Mouse (Mus musculus) mouse trophoblast stem cell (cell line): ENCODE measurements around the gene B230307C23Rik.
"Not testable (repeated sequence)": the region's sequence is repeated elsewhere in the genome, so short reads cannot be mapped to it uniquely, and the experiment has no call there.

ENCODE experiments used
- in situ Hi-C, 2 experiments: fragments of 300-500 bp; cut with MseI, MboI; formaldehyde crosslinking; loops; 2 replicates in 1 of 2; 3 replicates in 1 of 2; pipeline ENCODE4 v1.15.1; 2025

B230307C23Rik gene

DNA sequence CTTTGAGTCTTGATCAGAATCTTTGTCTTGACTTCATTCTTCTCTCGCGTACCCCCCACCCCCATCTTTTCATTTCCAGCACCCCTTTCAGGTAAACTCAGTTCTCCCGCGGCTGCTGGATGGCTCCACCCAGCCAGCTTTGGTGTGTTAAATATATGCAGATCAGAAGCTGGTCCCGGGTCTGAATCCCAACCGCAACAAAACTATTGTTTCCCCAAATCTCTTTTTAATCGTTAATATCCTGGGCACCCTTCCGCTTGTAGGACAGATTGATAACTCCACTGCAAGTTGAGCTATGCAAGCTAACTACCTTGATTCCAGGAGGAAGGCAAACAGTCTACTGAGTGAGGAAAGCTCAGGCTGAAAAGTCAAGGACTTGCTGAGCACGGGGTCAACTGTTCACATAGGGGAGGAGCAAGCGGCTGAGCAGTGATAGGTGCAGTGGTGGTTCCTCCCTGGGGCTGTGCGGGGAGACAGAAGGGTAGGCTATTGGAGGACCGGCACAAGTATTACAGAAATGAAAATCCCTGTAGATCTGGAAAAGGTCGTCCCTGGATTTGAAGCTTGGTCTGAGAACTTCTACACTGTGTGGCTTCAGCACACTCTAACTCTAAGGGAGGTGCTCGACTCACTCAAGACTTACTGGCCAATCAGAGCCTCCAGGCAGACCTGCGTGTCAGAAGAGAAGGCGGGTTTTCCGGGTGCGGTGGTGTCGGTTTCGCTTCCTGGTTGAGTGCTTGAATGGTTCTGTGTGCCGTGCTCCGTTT, at the start of gene B230307C23Rik:
B230307C23Rik (plus strand) TSS at position 700 of the 767 bp plus-strand sequence.
- in situ Hi-C loops = no loop called here

- in situ Hi-C loops = no loop called here
Observed at GRCm38 (mm10) chr16:97948836-97949235, 48.3 kb upstream of the B230307C23Rik start.

DNA sequence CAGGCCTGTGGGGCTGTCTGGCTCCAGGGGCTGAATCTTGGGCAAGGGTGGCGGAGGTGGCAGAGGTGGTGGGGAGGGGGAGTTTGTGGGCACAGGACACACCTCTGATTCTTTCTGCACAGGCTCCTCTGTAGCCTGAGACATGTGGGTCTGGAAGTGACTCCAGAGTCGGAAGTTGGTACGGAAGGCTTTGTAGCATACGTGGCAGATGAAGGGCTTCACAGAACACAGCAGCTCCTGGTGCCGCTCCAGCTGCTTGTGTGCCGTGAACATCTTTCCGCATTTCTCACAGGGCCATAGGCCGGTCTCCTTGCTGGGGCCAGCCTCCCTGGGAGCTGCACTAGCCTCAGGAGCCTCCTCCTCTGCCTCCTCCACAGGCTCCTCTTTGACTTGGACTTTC, 47.1 kb upstream of the B230307C23Rik start:
- in situ Hi-C loops = no loop called here

GRCm38 (mm10) chr16:97952371-97952770, 44.7 kb upstream of the B230307C23Rik start:
- in situ Hi-C loops = no loop called here

DNA sequence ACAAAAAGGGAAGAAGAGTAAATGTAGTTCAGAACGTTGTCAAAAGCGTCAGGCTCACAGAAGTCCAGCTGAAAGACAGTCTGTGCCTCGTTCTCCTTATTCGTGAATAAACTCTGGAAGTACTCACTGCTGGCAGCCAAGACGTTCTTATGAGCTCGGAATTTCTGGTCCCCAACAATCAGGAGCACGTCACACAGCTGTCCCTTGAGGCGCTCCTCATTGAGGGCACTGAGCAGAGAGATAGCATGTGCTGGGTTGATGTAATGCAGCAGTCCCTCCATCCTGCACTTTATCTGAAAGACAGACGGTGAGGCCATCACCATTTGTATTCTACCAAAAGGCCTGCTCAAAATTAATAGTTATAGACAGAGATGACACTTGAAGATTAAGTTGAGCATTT, 44.3 kb upstream of the B230307C23Rik start:
- in situ Hi-C loops = no loop called here

- in situ Hi-C loops = no loop called here
Observed at GRCm38 (mm10) chr16:97953300-97953699, 43.8 kb upstream of the B230307C23Rik start.

- in situ Hi-C loops = no loop called here
Observed at GRCm38 (mm10) chr16:97956011-97956410, 41.1 kb upstream of the B230307C23Rik start.

DNA sequence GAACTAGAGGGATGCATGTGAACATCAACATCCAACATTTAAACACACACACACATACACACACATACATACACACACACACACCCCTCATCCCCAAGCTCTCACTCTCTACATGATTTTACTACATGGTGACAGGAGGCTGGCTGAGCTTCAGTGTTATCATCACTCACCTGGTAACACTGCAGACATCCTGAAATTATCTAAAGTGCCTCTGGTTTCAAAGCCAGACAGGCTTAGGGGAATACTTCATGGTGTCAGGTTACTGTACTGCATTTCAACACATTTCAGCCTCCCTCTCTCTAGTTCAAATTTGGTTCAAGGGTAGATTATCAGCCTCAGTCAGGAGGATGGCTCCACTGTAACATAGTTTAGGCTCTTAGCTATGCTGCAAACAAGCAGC, 39.5 kb upstream of the B230307C23Rik start:
- in situ Hi-C loops = no loop called here

DNA sequence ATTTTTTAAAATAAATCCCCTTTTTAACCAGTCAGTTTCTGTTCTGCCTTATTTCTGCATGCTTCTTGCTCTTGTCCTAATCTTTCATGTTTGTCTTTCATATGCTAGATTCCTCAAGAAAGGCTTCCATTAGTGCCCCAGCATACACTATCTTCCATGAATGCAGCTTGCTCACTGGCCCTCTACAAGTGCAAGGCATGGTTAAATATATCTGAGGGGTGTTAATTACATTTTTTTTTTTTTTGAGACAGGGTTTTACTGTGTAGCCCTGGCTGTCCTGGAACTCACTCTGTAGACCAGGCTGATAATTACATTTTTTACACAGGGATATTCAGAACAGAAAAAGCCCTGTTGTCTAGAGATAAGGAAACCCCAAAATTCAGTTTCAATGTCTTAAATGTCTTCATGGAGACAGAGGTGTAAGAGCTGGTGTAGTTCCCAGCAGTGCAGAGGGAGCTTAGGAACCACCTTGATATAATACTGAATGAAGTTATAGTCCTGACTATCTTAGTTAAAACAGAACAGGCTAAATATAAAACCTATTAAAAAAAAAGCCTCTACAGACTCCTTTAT, 38.6 kb upstream of the B230307C23Rik start:
- in situ Hi-C loops = no loop called here

- in situ Hi-C loops = no loop called here
Observed at GRCm38 (mm10) chr16:97960348-97960747, 36.8 kb upstream of the B230307C23Rik start.

DNA sequence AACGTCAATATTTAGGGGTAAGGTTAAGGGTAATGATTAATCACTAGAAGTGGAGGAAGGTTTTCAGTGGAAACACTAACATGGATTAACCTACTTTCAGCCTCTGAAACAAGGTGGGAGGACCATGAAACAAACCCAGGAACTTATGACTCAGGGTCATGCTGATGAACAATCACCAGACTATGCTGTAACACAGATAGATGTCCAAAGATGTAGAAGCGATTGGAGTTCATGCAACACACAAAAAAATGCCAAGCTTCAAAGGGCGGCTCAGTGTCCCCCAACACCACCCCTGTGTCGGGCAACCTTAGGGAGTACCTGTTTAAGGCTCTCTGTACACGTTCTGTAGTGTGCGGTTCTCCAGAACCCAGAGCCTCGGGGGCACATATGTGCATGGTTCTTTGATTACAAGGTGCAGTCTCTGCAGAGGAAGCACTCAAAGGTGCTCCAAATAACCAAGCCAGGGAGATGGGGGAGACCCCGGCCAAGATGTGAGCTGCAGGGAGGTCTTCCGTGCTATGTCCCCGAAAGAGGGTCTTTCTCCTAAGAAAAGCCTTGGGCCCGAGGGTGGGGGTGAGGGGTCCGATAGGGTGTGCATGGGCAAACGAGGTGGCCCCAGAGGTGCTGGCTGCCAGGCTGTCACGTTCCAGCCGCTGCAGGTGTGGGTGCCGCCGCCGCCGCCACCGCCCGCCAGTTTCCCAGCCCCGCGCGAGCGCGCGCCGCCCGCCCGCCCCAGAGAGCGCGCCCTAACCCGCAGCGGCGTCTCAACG, 35.5 kb upstream of the B230307C23Rik start:
- in situ Hi-C loops = no loop called here

- in situ Hi-C loops = no loop called here
Observed at GRCm38 (mm10) chr16:97962151-97962948, 34.8 kb upstream of the B230307C23Rik start, which contains the start of the genes C2cd2 and Zbtb21. TSS of gene C2cd2 (minus strand) at chr16:97962598. TSS of gene Zbtb21 (minus strand) at chr16:97962622.

GRCm38 (mm10) chr16:97963956-97964540, 33.1 kb upstream of the B230307C23Rik start:
- in situ Hi-C loops = no loop called here

DNA sequence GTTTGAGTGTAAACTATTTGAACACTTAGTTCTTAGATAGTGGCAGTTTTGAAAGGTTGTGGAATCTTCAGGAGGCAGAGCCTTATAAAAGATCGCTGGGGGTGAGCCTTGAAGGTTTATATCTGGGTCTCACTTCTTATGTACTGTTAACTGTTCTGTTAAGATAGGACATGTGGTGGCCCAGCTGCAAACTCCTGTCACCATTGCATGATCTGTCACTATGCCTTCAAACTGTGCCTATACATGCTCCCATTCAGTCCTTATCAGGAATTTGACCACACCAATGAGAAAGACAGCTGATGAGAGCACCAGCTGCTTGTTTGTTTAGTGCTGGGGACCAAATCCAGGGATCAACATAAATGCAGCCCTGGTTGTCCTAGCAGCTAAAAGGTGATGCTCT, 19.8 kb upstream of the B230307C23Rik start:
- in situ Hi-C loops = no loop called here

DNA sequence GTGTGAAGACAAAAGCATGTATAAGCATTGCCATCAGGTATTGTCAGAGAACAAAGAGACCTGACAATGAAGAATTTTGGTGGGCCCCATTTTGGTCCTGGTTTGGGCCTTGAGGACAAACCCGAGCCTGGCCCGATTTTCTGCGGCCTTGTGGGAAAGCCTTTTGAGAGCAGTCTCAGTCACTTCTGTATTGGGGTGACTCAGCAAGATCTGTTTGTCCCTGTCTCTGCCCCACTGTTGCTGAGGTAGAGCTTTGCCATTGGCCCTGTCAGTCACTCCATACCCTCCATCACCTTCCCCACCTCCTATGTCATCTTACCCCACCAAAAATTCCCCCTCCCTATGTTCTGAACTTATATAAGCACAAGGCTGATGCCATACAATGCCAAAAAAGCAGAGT, 19.4 kb upstream of the B230307C23Rik start:
- in situ Hi-C loops = no loop called here

DNA sequence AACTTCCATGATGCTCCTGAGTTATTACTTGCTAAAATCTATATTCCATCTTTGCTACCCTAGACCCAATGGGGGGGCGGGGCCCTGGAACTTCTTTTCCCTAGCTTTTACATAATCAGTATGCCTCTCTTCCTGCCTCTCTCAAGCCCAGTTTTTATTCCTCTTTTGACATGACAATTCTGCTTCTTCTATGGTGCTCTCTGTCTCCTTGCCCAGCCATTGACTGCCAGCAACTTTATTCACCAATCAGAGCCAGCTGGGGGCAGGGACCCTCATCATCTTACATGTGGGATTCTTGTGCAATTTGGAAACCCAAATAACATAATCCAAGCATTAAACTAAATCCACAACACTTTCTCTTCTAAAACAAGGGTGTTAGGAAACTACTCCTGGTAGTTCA, 15.8 kb upstream of the B230307C23Rik start:
- in situ Hi-C loops = no loop called here

DNA sequence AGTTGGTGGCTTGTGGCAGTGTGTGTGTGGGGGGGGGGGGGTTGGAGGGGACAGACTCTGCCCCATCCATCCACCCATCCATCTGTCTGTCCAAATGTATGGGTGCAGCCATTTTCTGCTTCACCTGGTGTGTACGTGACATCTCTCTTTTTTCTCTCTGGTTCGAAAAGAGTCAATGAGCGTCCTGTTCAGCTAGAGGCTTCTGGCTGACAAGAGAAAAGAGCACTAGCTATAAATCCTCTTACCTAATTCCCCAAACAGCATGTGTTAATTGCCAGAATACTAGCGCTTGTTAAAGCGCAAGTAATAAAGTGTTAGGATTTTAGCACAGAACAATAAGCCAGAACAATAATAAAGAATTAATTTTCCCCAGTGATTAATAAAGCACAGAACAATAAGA, 12.5 kb upstream of the B230307C23Rik start:
- in situ Hi-C loops = no loop called here

DNA sequence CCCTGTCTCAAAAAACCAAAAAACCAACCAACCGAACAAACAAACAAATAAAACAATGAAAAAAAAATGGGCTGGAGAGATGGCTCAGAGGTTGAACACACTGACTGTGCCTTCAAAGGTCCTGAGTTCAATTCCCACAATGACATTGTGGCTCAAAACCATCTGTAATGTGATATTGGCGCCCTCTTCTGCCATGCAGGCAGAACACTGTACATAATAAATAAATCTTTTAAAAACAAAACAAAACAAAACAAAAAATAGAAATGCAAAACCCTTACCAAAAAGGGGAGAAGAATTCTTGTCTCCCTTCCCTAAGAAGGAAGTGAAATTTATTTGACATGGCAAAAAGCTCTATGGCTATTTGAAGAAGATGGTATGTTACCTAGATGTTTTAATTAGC, 5.6 kb upstream of the B230307C23Rik start:
- in situ Hi-C loops = no loop called here

- in situ Hi-C loops = not testable (repeated sequence)
Observed at GRCm38 (mm10) chr16:97992477-97992876, 4.6 kb upstream of the B230307C23Rik start.

GRCm38 (mm10) chr16:97995849-97996615, 1.1 kb upstream of the B230307C23Rik start:
- in situ Hi-C loops = no loop called here

GRCm38 (mm10) chr16:97997383-97997731, 242 bp downstream of the B230307C23Rik start:
- in situ Hi-C loops = not testable (repeated sequence)
